Mouse (Mus musculus): ENCODE data around the gene Fgf10. TPM values are rescaled to one million over a fixed set of nuclear protein-coding genes. Genes with fewer than 3 reads are reported as not detected.
A peak's percentile ranks its signal among the peaks of the same experiment; 100 is the strongest.

Gene Fgf10
- polyA plus RNA-seq, 1 experiment from 2014 or later = 4.0 TPM

DNA sequence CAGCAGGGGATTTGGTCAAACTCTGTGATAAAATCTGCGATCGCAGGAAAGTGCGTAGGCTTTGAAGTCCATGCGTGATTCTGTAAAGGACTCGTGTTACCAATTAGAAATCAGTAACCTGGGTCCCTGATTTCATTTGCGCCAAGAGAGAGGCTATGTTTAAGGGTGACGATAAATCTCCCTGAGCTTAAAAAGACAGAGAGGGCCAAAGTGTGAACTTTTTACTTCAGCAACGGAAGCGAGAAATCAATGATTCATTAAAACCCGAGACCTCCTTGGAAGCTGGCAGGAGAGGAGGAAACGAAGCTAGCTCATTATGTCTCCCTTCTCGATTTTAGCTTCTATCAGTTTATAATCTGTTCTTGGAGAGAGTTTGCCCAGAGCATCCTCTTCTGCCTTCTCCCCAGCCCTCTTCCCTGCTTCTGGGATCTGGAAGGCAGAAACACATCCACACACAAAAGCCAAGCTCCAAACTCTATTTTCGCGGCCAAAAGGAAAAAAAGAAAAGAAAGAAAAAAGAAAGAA lies 44.1 kb downstream of the Fgf10 start:
- Histone ChIP-seq H3K4me1 (replicated peaks; ENCODE audit: control insufficient read depth, insufficient read depth, low read length) (peaks cover 2% of the 10 kb centered on the region; the same call in 1 of the 2 replicates), H3K27me3 (replicated peaks; ENCODE audit: control insufficient read depth, insufficient read depth, low read length) (peaks cover 7% of the 10 kb centered on the region), H3K9me3 (ENCODE audit: control insufficient read depth, low read length) (no peaks in the 10 kb centered on the region), H3K27ac (ENCODE audit: low read depth) (no peak overlapping the region), H3K36me3 (ENCODE audit: control insufficient read depth, insufficient read depth, low read length) (no peaks in the 10 kb centered on the region), H3K9ac (ENCODE audit: low read length) (peak overlapping the region; percentile 37; the same call in 1 of the 2 replicates), H3K4me2 (ENCODE audit: low read length) (peak overlapping the region; percentile 75), H3K4me3 (ENCODE audit: low read depth, low read length) (peak overlapping the region; percentile 53)
- 2% methylated on average over 14 of the region's 14 CpGs for WGBS
- DNase-seq (ENCODE audit: low spot score) (peak; percentile 54), ATAC-seq (replicated peaks; ENCODE audit: low FRiP score, low TSS enrichment, low read depth) (no peak)

GRCm38 (mm10) chr13:118714284-118715065 lies 44.9 kb downstream of the Fgf10 start:
- Histone ChIP-seq H3K9ac (ENCODE audit: low read length) (peak overlapping the region; percentile 44), H3K4me2 (ENCODE audit: low read length) (peak overlapping the region; percentile 75), H3K27me3 (replicated peaks; ENCODE audit: control insufficient read depth, insufficient read depth, low read length) (peaks cover 7% of the 10 kb centered on the region), H3K9me3 (ENCODE audit: control insufficient read depth, low read length) (no peaks in the 10 kb centered on the region), H3K4me3 (ENCODE audit: low read depth, low read length) (peak overlapping the region; percentile 53), H3K4me1 (replicated peaks; ENCODE audit: control insufficient read depth, insufficient read depth, low read length) (peaks cover 2% of the 10 kb centered on the region; the same call in 1 of the 2 replicates), H3K36me3 (ENCODE audit: control insufficient read depth, insufficient read depth, low read length) (no peaks in the 10 kb centered on the region), H3K27ac (ENCODE audit: low read depth) (peak overlapping the region; percentile 45; the same call in 1 of the 2 replicates)
- whole genome bisulfite sequencing = under 1% methylated on average over 35 of the region's 36 CpGs
- ATAC-seq (replicated peaks; ENCODE audit: low FRiP score, low TSS enrichment, low read depth) (peak; percentile 34; the same call in 1 of the 2 replicates), DNase-seq (ENCODE audit: low spot score) (peak; percentile 62)

GRCm38 (mm10) chr13:118715066-118716018 lies 45.8 kb downstream of the Fgf10 start:
- peak overlapping the region; percentile 53 for H3K4me3 ChIP-seq (ENCODE audit: low read depth, low read length)
- H3K9ac ChIP-seq (ENCODE audit: low read length) = peak overlapping the region; percentile 44
- H3K36me3 ChIP-seq (ENCODE audit: control insufficient read depth, insufficient read depth, low read length) = no peaks in the 10 kb centered on the region
- no peaks in the 10 kb centered on the region for H3K9me3 ChIP-seq (ENCODE audit: control insufficient read depth, low read length)
- H3K27me3 ChIP-seq (replicated peaks; ENCODE audit: control insufficient read depth, insufficient read depth, low read length) = peaks cover 7% of the 10 kb centered on the region
- H3K4me1 ChIP-seq (replicated peaks; ENCODE audit: control insufficient read depth, insufficient read depth, low read length) = peaks cover 2% of the 10 kb centered on the region; the same call in 1 of the 2 replicates
- DNase-seq (ENCODE audit: low spot score) (peak; percentile 78), ATAC-seq (replicated peaks; ENCODE audit: low FRiP score, low TSS enrichment, low read depth) (peak; percentile 34; the same call in 1 of the 2 replicates)
- WGBS = 4% methylated on average over 31 of the region's 31 CpGs
- H3K4me2 ChIP-seq (ENCODE audit: low read length) = peak overlapping the region; percentile 75
- peak overlapping the region; percentile 45; the same call in 1 of the 2 replicates for H3K27ac ChIP-seq (ENCODE audit: low read depth)

- H3K9me3 ChIP-seq (ENCODE audit: control insufficient read depth, low read length) = no peaks in the 10 kb centered on the region
- WGBS = 16% methylated on average over 8 of the region's 8 CpGs
- DNase-seq (ENCODE audit: low spot score) (no peak), ATAC-seq (replicated peaks; ENCODE audit: low FRiP score, low TSS enrichment, low read depth) (no peak)
- H3K9ac ChIP-seq (ENCODE audit: low read length) = peak overlapping the region; percentile 31
- peaks cover 7% of the 10 kb centered on the region for H3K27me3 ChIP-seq (replicated peaks; ENCODE audit: control insufficient read depth, insufficient read depth, low read length)
- H3K27ac ChIP-seq (ENCODE audit: low read depth) = no peak overlapping the region; the same call in 1 of the 2 replicates
- H3K36me3 ChIP-seq (ENCODE audit: control insufficient read depth, insufficient read depth, low read length) = no peaks in the 10 kb centered on the region
- peaks cover 2% of the 10 kb centered on the region; the same call in 1 of the 2 replicates for H3K4me1 ChIP-seq (replicated peaks; ENCODE audit: control insufficient read depth, insufficient read depth, low read length)
- peak overlapping the region; percentile 75 for H3K4me2 ChIP-seq (ENCODE audit: low read length)
- H3K4me3 ChIP-seq (ENCODE audit: low read depth, low read length) = peak overlapping the region; percentile 53
Measured at GRCm38 (mm10) chr13:118716265-118716664, 46.7 kb downstream of the Fgf10 start.

- Histone ChIP-seq H3K4me3 (ENCODE audit: low read depth, low read length) (peak overlapping the region; percentile 53), H3K4me2 (ENCODE audit: low read length) (peak overlapping the region; percentile 75), H3K27me3 (replicated peaks; ENCODE audit: control insufficient read depth, insufficient read depth, low read length) (peaks cover 7% of the 10 kb centered on the region), H3K4me1 (replicated peaks; ENCODE audit: control insufficient read depth, insufficient read depth, low read length) (peaks cover 2% of the 10 kb centered on the region; the same call in 1 of the 2 replicates), H3K27ac (ENCODE audit: low read depth) (no peak overlapping the region), H3K36me3 (ENCODE audit: control insufficient read depth, insufficient read depth, low read length) (no peaks in the 10 kb centered on the region), H3K9me3 (ENCODE audit: control insufficient read depth, low read length) (no peaks in the 10 kb centered on the region), H3K9ac (ENCODE audit: low read length) (peak overlapping the region; percentile 31)
- ATAC-seq (replicated peaks; ENCODE audit: low FRiP score, low TSS enrichment, low read depth) = no peak
- DNase-seq (ENCODE audit: low spot score) = no peak
- WGBS = 55% methylated on average over 1 of the region's 1 CpGs
Measured at GRCm38 (mm10) chr13:118716726-118717125, 47.1 kb downstream of the Fgf10 start.

DNA sequence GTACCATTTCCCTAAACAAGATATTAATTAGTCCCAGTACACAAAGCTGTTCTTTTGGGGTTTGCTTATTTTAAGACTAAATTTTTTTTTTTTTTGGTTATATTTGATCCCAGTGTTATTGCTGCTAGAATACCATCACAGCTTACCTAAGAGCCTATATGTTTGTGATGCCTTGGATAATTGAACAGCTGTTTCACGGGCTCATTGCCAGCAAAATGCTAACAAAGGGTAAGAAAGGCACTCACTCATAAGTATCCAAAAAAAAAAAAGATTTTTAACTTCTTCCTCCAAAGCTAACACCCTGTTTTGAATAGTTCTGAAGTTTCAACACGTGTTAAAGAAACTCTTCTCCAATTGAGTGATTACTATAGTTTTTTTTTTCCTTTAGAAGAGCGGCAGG lies 48.8 kb downstream of the Fgf10 start:
- peaks cover 2% of the 10 kb centered on the region; the same call in 1 of the 2 replicates for H3K4me1 ChIP-seq (replicated peaks; ENCODE audit: control insufficient read depth, insufficient read depth, low read length)
- no peaks in the 10 kb centered on the region for H3K9me3 ChIP-seq (ENCODE audit: control insufficient read depth, low read length)

GRCm38 (mm10) chr13:118721668-118722067 lies 52.1 kb downstream of the Fgf10 start:
- H3K36me3 ChIP-seq (ENCODE audit: control insufficient read depth, insufficient read depth, low read length) = no peaks in the 10 kb centered on the region
- ATAC-seq (replicated peaks; ENCODE audit: low FRiP score, low TSS enrichment, low read depth) = no peak
- H3K4me2 ChIP-seq (ENCODE audit: low read length) = no peak overlapping the region
- peaks cover 2% of the 10 kb centered on the region; the same call in 1 of the 2 replicates for H3K27me3 ChIP-seq (replicated peaks; ENCODE audit: control insufficient read depth, insufficient read depth, low read length)
- no peak overlapping the region for H3K4me3 ChIP-seq (ENCODE audit: low read depth, low read length)
- H3K4me1 ChIP-seq (replicated peaks; ENCODE audit: control insufficient read depth, insufficient read depth, low read length) = no peaks in the 10 kb centered on the region
- no peak overlapping the region for H3K27ac ChIP-seq (ENCODE audit: low read depth)
- no peaks in the 10 kb centered on the region for H3K9me3 ChIP-seq (ENCODE audit: control insufficient read depth, low read length)
- no peak overlapping the region for H3K9ac ChIP-seq (ENCODE audit: low read length)
- DNase-seq (ENCODE audit: low spot score) = no peak
- 32% methylated on average over 1 of the region's 1 CpGs for WGBS

More for the DNA sequence above, 48.8 kb downstream of the Fgf10 start:
- Histone ChIP-seq H3K9ac (ENCODE audit: low read length) (no peak overlapping the region), H3K4me2 (ENCODE audit: low read length) (peak overlapping the region; percentile 25; the same call in 1 of the 2 replicates), H3K27ac (ENCODE audit: low read depth) (no peak overlapping the region), H3K27me3 (replicated peaks; ENCODE audit: control insufficient read depth, insufficient read depth, low read length) (peaks cover 3% of the 10 kb centered on the region), H3K4me3 (ENCODE audit: low read depth, low read length) (no peak overlapping the region), H3K36me3 (ENCODE audit: control insufficient read depth, insufficient read depth, low read length) (no peaks in the 10 kb centered on the region)
- DNase-seq (ENCODE audit: low spot score) = no peak
- 44% methylated on average over 3 of the region's 3 CpGs for WGBS
- ATAC-seq (replicated peaks; ENCODE audit: low FRiP score, low TSS enrichment, low read depth) = no peak

Data from intestine, embryonic 14.5 days (tissue).